Mouse (Mus musculus): ENCODE data around the gene Itgb5. TPM values are rescaled to one million over a fixed set of nuclear protein-coding genes. Genes with fewer than 3 reads are reported as not detected.

Gene Itgb5
- polyA plus RNA-seq, 1 experiment from 2014 or later = 29.4 TPM

- H3K4me2 ChIP-seq (ENCODE audit: low read depth, low read length) = peak overlapping the region; percentile 96
Observed at GRCm38 (mm10) chr16:33965878-33966537, 136.5 kb downstream of the Itgb5 start.

GRCm38 (mm10) chr16:33966538-33967282 is 137.2 kb downstream of the Itgb5 start, which contains the start of gene Umps:
Gene Umps, minus strand, starts transcription at chr16:33967038.
- Histone ChIP-seq H3K36me3 (ENCODE audit: control insufficient read depth, insufficient read depth) (peaks cover 9% of the 10 kb centered on the region), H3K4me3 (ENCODE audit: low read length) (peak within 1 kb of the TSS; percentile 98), H3K9me3 (replicated peaks; ENCODE audit: control insufficient read depth, low read length) (no peaks in the 10 kb centered on the region), H3K27me3 (ENCODE audit: control insufficient read depth, insufficient read depth, low read length) (no peaks in the 10 kb centered on the region), H3K27ac (ENCODE audit: low read length) (peak within 1 kb of the TSS; percentile 74), H3K9ac (ENCODE audit: low read length) (peak within 1 kb of the TSS; percentile 93), H3K4me2 (ENCODE audit: low read depth, low read length) (peak within 1 kb of the TSS; percentile 96), H3K4me1 (ENCODE audit: control insufficient read depth, insufficient read depth, low read length) (peaks cover 10% of the 10 kb centered on the region)
- 1% methylated on average over 44 of the region's 44 CpGs for WGBS
- ATAC-seq (replicated peaks; ENCODE audit: extremely low read depth, insufficient read depth, low FRiP score) = peak; percentile 88

More at GRCm38 (mm10) chr16:33965878-33966537, 136.5 kb downstream of the Itgb5 start:
- no peaks in the 10 kb centered on the region for H3K9me3 ChIP-seq (replicated peaks; ENCODE audit: control insufficient read depth, low read length)
- peaks cover 11% of the 10 kb centered on the region for H3K36me3 ChIP-seq (ENCODE audit: control insufficient read depth, insufficient read depth)
- H3K4me1 ChIP-seq (ENCODE audit: control insufficient read depth, insufficient read depth, low read length) = peaks cover 10% of the 10 kb centered on the region
- WGBS = 13% methylated on average over 15 of the region's 15 CpGs
- ATAC-seq (replicated peaks; ENCODE audit: extremely low read depth, insufficient read depth, low FRiP score) = peak; percentile 24; the same call in 1 of the 2 replicates
- peak overlapping the region; percentile 74 for H3K27ac ChIP-seq (ENCODE audit: low read length)
- H3K9ac ChIP-seq (ENCODE audit: low read length) = peak overlapping the region; percentile 93
- H3K4me3 ChIP-seq (ENCODE audit: low read length) = peak overlapping the region; percentile 98
- no peaks in the 10 kb centered on the region for H3K27me3 ChIP-seq (ENCODE audit: control insufficient read depth, insufficient read depth, low read length)

DNA sequence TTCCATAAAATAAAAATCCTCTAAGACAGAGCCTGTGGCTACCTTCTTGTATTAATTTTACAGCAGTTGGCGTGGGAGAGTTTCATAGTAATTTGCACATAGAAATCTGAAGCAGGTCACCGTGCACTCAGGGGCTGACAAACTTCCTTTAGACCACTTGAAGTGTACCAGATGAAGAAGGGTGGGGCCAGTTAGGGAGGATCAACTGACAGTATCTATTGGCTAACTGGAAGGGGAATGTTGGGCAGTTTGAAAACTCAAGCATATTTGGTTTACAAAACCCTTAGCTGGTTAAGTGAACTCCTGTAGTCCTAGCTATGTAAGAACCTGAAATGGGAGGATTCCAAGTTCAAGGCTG is 137.8 kb downstream of the Itgb5 start:
- Histone ChIP-seq H3K4me1 (ENCODE audit: control insufficient read depth, insufficient read depth, low read length) (peaks cover 10% of the 10 kb centered on the region), H3K9ac (ENCODE audit: low read length) (peak overlapping the region; percentile 93), H3K4me3 (ENCODE audit: low read length) (peak overlapping the region; percentile 98), H3K9me3 (replicated peaks; ENCODE audit: control insufficient read depth, low read length) (no peaks in the 10 kb centered on the region), H3K27me3 (ENCODE audit: control insufficient read depth, insufficient read depth, low read length) (no peaks in the 10 kb centered on the region), H3K36me3 (ENCODE audit: control insufficient read depth, insufficient read depth) (peaks cover 4% of the 10 kb centered on the region), H3K27ac (ENCODE audit: low read length) (peak overlapping the region; percentile 50; the same call in 1 of the 2 replicates), H3K4me2 (ENCODE audit: low read depth, low read length) (peak overlapping the region; percentile 96)
- 65% methylated on average over 2 of the region's 2 CpGs for WGBS
- no peak for ATAC-seq (replicated peaks; ENCODE audit: extremely low read depth, insufficient read depth, low FRiP score)

DNA sequence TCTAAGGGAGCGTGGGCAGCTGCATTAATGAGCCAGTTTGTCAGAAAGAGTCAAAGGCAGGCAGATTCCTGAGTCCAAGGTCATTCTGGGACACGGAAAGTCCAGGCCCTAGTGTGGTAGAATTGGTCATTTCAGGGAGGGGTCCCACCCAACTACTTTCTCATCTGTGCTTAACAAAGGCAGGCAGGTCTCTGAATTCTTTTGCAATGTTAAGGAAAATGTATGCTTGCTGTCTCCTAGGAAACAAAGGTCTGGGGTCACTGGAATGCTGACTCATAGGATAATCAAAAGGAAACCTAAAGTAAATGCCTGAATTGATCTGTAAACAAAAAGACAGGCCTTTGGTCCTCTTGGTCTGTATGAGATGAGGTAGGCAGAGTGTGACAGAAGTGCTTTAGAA is 150.4 kb downstream of the Itgb5 start:
- no peak overlapping the region for H3K4me3 ChIP-seq (ENCODE audit: low read length)
- no peak overlapping the region for H3K4me2 ChIP-seq (ENCODE audit: low read depth, low read length)
- H3K4me1 ChIP-seq (ENCODE audit: control insufficient read depth, insufficient read depth, low read length) = no peaks in the 10 kb centered on the region
- no peak overlapping the region for H3K27ac ChIP-seq (ENCODE audit: low read length)
- 64% methylated on average over 2 of the region's 2 CpGs for WGBS
- H3K36me3 ChIP-seq (ENCODE audit: control insufficient read depth, insufficient read depth) = no peaks in the 10 kb centered on the region
- no peaks in the 10 kb centered on the region; the same call in 1 of the 2 replicates for H3K9me3 ChIP-seq (replicated peaks; ENCODE audit: control insufficient read depth, low read length)
- no peaks in the 10 kb centered on the region for H3K27me3 ChIP-seq (ENCODE audit: control insufficient read depth, insufficient read depth, low read length)
- no peak for ATAC-seq (replicated peaks; ENCODE audit: extremely low read depth, insufficient read depth, low FRiP score)
- H3K9ac ChIP-seq (ENCODE audit: low read length) = no peak overlapping the region

- ATAC-seq (replicated peaks; ENCODE audit: extremely low read depth, insufficient read depth, low FRiP score) = no peak
- H3K4me3 ChIP-seq (ENCODE audit: low read length) = no peak overlapping the region
- H3K4me2 ChIP-seq (ENCODE audit: low read depth, low read length) = no peak overlapping the region
- no peaks in the 10 kb centered on the region for H3K27me3 ChIP-seq (ENCODE audit: control insufficient read depth, insufficient read depth, low read length)
- no peaks in the 10 kb centered on the region for H3K4me1 ChIP-seq (ENCODE audit: control insufficient read depth, insufficient read depth, low read length)
- no peak overlapping the region for H3K9ac ChIP-seq (ENCODE audit: low read length)
- no peaks in the 10 kb centered on the region for H3K9me3 ChIP-seq (replicated peaks; ENCODE audit: control insufficient read depth, low read length)
- 95% methylated on average over 6 of the region's 6 CpGs for WGBS
- H3K27ac ChIP-seq (ENCODE audit: low read length) = no peak overlapping the region
- no peaks in the 10 kb centered on the region for H3K36me3 ChIP-seq (ENCODE audit: control insufficient read depth, insufficient read depth)
Observed at GRCm38 (mm10) chr16:33983712-33984111, 154.2 kb downstream of the Itgb5 start.

DNA sequence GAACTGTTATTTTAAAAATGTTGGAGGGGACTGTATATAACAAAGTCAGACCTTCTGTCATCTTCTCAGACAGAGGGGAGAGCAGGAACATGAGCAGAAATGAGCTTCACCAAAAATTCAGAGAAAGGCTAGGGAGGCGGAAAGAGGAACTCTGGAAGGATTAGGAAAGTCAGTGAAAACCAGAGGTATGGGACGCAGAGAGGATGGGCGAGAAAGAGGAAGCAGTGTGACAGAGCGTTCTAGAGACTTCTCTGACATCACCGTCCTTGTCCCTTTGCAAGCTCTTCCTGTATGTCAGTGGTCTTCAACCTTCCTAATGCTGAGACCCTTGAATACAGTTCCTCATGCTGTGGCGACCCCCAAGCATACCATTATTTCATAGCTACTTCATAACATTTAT is 155.9 kb downstream of the Itgb5 start:
- Histone ChIP-seq H3K4me2 (ENCODE audit: low read depth, low read length) (no peak overlapping the region), H3K9ac (ENCODE audit: low read length) (no peak overlapping the region), H3K27me3 (ENCODE audit: control insufficient read depth, insufficient read depth, low read length) (no peaks in the 10 kb centered on the region), H3K36me3 (ENCODE audit: control insufficient read depth, insufficient read depth) (no peaks in the 10 kb centered on the region), H3K4me3 (ENCODE audit: low read length) (no peak overlapping the region), H3K27ac (ENCODE audit: low read length) (no peak overlapping the region), H3K4me1 (ENCODE audit: control insufficient read depth, insufficient read depth, low read length) (no peaks in the 10 kb centered on the region), H3K9me3 (replicated peaks; ENCODE audit: control insufficient read depth, low read length) (no peaks in the 10 kb centered on the region)
- 74% methylated on average over 6 of the region's 6 CpGs for WGBS
- ATAC-seq (replicated peaks; ENCODE audit: extremely low read depth, insufficient read depth, low FRiP score) = no peak

DNA sequence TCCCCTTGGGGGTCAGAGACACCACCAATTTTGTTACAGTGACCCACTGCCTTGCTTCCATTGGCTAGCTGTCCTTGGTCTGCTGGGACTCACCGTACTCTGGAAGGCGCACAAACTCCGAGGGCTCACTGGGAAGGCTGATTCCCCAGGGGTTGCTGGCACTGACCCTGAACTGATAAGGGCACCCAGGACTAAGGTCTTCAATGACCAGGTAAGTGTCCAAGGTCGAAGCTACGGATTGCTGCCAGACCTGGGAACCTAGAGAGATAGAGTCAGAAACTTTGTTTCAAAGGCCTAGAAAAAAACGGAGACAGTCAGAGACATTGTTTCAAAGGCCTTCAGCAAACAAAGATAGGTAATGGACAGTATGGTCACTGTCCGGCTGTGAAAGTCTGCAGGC is 157.5 kb downstream of the Itgb5 start:
- ATAC-seq (replicated peaks; ENCODE audit: extremely low read depth, insufficient read depth, low FRiP score) = no peak
- WGBS = 85% methylated on average over 7 of the region's 7 CpGs
- H3K9ac ChIP-seq (ENCODE audit: low read length) = no peak overlapping the region
- no peaks in the 10 kb centered on the region for H3K27me3 ChIP-seq (ENCODE audit: control insufficient read depth, insufficient read depth, low read length)
- no peaks in the 10 kb centered on the region for H3K4me1 ChIP-seq (ENCODE audit: control insufficient read depth, insufficient read depth, low read length)
- H3K9me3 ChIP-seq (replicated peaks; ENCODE audit: control insufficient read depth, low read length) = no peaks in the 10 kb centered on the region
- H3K27ac ChIP-seq (ENCODE audit: low read length) = no peak overlapping the region
- H3K4me2 ChIP-seq (ENCODE audit: low read depth, low read length) = no peak overlapping the region
- H3K4me3 ChIP-seq (ENCODE audit: low read length) = no peak overlapping the region
- no peaks in the 10 kb centered on the region for H3K36me3 ChIP-seq (ENCODE audit: control insufficient read depth, insufficient read depth)

GRCm38 (mm10) chr16:33988358-33989012 is 159.0 kb downstream of the Itgb5 start:
- no peak overlapping the region for H3K4me2 ChIP-seq (ENCODE audit: low read depth, low read length)
- no peaks in the 10 kb centered on the region for H3K27me3 ChIP-seq (ENCODE audit: control insufficient read depth, insufficient read depth, low read length)
- 55% methylated on average over 17 of the region's 17 CpGs for WGBS
- no peak overlapping the region for H3K9ac ChIP-seq (ENCODE audit: low read length)
- no peak overlapping the region for H3K27ac ChIP-seq (ENCODE audit: low read length)
- no peak for ATAC-seq (replicated peaks; ENCODE audit: extremely low read depth, insufficient read depth, low FRiP score)
- H3K9me3 ChIP-seq (replicated peaks; ENCODE audit: control insufficient read depth, low read length) = no peaks in the 10 kb centered on the region
- H3K4me3 ChIP-seq (ENCODE audit: low read length) = no peak overlapping the region
- H3K36me3 ChIP-seq (ENCODE audit: control insufficient read depth, insufficient read depth) = no peaks in the 10 kb centered on the region
- no peaks in the 10 kb centered on the region for H3K4me1 ChIP-seq (ENCODE audit: control insufficient read depth, insufficient read depth, low read length)

DNA sequence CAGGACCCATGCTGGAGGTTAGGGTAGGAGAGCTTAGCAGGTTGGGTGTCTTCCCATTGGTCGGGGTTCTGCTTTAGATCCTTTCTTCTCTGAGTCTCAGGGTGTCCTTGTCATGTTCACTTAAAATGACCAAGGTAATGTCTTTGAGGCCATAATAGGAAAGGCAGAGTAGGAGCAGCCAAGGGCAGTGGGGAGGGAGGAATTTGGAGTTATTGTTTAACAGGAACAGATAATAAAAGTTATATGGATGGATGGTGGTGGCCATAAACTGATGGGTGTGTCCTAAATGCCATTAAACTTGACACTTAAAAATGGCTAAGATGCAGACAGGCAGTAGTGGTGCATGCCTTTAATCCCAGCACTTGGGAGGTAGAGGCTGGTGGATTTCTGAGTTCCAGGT is 159.6 kb downstream of the Itgb5 start:
- no peaks in the 10 kb centered on the region for H3K36me3 ChIP-seq (ENCODE audit: control insufficient read depth, insufficient read depth)
- ATAC-seq (replicated peaks; ENCODE audit: extremely low read depth, insufficient read depth, low FRiP score) = no peak
- H3K4me1 ChIP-seq (ENCODE audit: control insufficient read depth, insufficient read depth, low read length) = no peaks in the 10 kb centered on the region
- no peaks in the 10 kb centered on the region for H3K27me3 ChIP-seq (ENCODE audit: control insufficient read depth, insufficient read depth, low read length)
- WGBS = 87% methylated on average over 1 of the region's 1 CpGs
- no peak overlapping the region for H3K9ac ChIP-seq (ENCODE audit: low read length)
- H3K4me3 ChIP-seq (ENCODE audit: low read length) = no peak overlapping the region
- H3K9me3 ChIP-seq (replicated peaks; ENCODE audit: control insufficient read depth, low read length) = no peaks in the 10 kb centered on the region
- no peak overlapping the region for H3K27ac ChIP-seq (ENCODE audit: low read length)
- H3K4me2 ChIP-seq (ENCODE audit: low read depth, low read length) = no peak overlapping the region

Data from heart, embryonic 16.5 days (tissue).